Mouse (Mus musculus) hindbrain, embryonic 13.5 days (tissue): Measurements from ENCODE around the gene Hoxd4. TPM values are rescaled to one million over a fixed set of nuclear protein-coding genes. Genes with fewer than 3 reads are reported as not detected.

Source experiments
- ATAC-seq: fragments of 200-750 bp; cut with Nextera tagmentation; 2 replicates; pipeline ENCODE4 v1.8.0; 2017; ENCODE audit warnings: moderate TSS enrichment; ENCODE audit not compliant: low FRiP score
- H3K27ac ChIP-seq: fragments of 300-500 bp; sonication (generic); 2 replicates; pipeline ENCODE4 v1.5.1; 2015; ENCODE audit warnings: inconsistent platforms, mild to moderate bottlenecking, moderate library complexity
- H3K27me3 ChIP-seq: fragments of 300-500 bp; sonication (generic); 2 replicates; pipeline ENCODE4 v1.6.1; 2015; ENCODE audit warnings: mild to moderate bottlenecking, inconsistent platforms
- H3K36me3 ChIP-seq: fragments of 300-500 bp; sonication (generic); 2 replicates; pipeline ENCODE4 v1.6.1; 2015; ENCODE audit warnings: mild to moderate bottlenecking, inconsistent platforms
- H3K4me1 ChIP-seq: fragments of 300-500 bp; sonication (generic); replicated peaks from 2 replicates; pipeline ENCODE4 v1.6.1; 2015; ENCODE audit warnings: inconsistent platforms
- H3K4me2 ChIP-seq: fragments of 300-500 bp; sonication (generic); 2 replicates; pipeline ENCODE4 v1.6.1; 2015; ENCODE audit warnings: inconsistent platforms, mild to moderate bottlenecking, moderate library complexity
- H3K4me3 ChIP-seq: fragments of 300-500 bp; sonication (generic); 2 replicates; pipeline ENCODE4 v1.5.1; 2015; ENCODE audit warnings: mild to moderate bottlenecking, inconsistent platforms
- H3K9ac ChIP-seq: fragments of 300-500 bp; sonication (generic); 2 replicates; pipeline ENCODE4 v1.6.1; 2015; ENCODE audit warnings: mild to moderate bottlenecking, inconsistent platforms
- H3K9me3 ChIP-seq: fragments of 300-500 bp; sonication (generic); 2 replicates; pipeline ENCODE4 v1.6.1; 2016; ENCODE audit warnings: inconsistent platforms
- WGBS: fragments of 180-500 bp; shearing (Covaris S2); methylation state at CpG from one replicate; pipeline ENCODE4 v1.1.7; 2015; 5-methylcytosine and 5-hydroxymethylcytosine counted together
- polyA plus RNA-seq: library from polyadenylated mRNA; unstranded; fragments of >200 nt; fragmentation: Nextera tagmentation; extraction: Ambion mirVana; gene quantifications from 2 replicates; pipeline ENCODE4 v1.2.1, GENCODE M21; 2015

Gene Hoxd4
- polyA plus RNA-seq, 1 experiment from 2014 or later, result 4.2 TPM

GRCm38 (mm10) chr2:74738623-74739475, 27.1 kb downstream of the Hoxd4 start:
- under 1% methylated on average over 20 of the region's 20 CpGs for WGBS
- peak overlapping the region; percentile 96 for H3K9ac ChIP-seq
- H3K4me3 ChIP-seq, result peak overlapping the region; percentile 51

DNA sequence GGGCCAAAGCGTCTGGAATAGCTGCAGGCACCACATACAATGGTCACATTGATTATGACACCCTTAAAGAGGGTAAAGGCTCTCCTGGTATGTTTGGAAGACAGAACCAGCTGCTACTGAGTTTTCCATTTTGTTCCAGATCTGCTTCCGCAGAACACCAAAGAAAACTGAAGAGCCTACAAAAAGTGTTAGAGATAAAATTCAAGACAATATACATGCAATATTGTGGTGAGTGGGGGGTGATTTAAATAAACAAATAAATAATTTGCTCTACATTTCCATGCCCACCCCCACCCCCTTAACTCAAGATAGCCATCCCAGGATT, 27.7 kb downstream of the Hoxd4 start:
- Histone ChIP-seq H3K4me3 (peak overlapping the region; percentile 51), H3K9me3 (no peaks in the 10 kb centered on the region), H3K4me1 (peaks cover 41% of the 10 kb centered on the region), H3K27me3 (peaks cover 88% of the 10 kb centered on the region), H3K36me3 (peaks cover 10% of the 10 kb centered on the region; the same call in 1 of the 2 replicates), H3K27ac (peak overlapping the region; percentile 99), H3K4me2 (peak overlapping the region; percentile 83), H3K9ac (peak overlapping the region; percentile 96)
- WGBS, result 7% methylated on average over 2 of the region's 2 CpGs
- no peak for ATAC-seq

More at GRCm38 (mm10) chr2:74738623-74739475, 27.1 kb downstream of the Hoxd4 start:
- Histone ChIP-seq H3K9me3 (no peaks in the 10 kb centered on the region), H3K27me3 (peaks cover 86% of the 10 kb centered on the region), H3K4me1 (peaks cover 37% of the 10 kb centered on the region), H3K36me3 (0 out of 2 replicates have a peak, but pooled peaks cover 4% of the 10 kb centered on the region), H3K27ac (peak overlapping the region; percentile 99), H3K4me2 (peak overlapping the region; percentile 83)
- no peak for ATAC-seq

DNA sequence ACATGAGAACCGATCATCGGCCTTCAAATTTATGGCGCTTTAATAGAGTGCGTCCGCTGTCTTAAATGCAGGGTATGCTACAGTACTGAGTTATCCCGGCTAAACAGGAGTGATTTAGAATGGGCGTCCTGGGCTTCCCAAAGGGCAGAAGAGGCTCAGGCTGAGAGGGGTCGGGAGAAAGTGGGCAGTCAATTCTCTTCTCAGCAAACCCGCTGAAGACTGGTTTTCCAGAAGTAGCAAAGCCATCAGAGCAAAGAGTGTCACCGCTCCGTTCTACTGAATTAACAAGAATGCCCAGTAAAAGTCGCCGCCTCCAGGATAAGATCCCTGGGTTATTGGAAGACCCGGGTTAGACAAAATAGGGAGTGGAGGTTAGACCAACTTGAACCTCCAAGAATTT, 28.1 kb downstream of the Hoxd4 start:
- H3K36me3 ChIP-seq, result peaks cover 10% of the 10 kb centered on the region; the same call in 1 of the 2 replicates
- ATAC-seq, result no peak
- WGBS, result 3% methylated on average over 14 of the region's 14 CpGs
- H3K27ac ChIP-seq, result peak overlapping the region; percentile 99
- peaks cover 88% of the 10 kb centered on the region for H3K27me3 ChIP-seq
- H3K4me3 ChIP-seq, result peak overlapping the region; percentile 51
- H3K4me1 ChIP-seq, result peaks cover 42% of the 10 kb centered on the region
- peak overlapping the region; percentile 96 for H3K9ac ChIP-seq
- H3K9me3 ChIP-seq, result no peaks in the 10 kb centered on the region
- H3K4me2 ChIP-seq, result peak overlapping the region; percentile 83

- Histone ChIP-seq H3K9me3 (no peaks in the 10 kb centered on the region), H3K27ac (peak overlapping the region; percentile 99), H3K4me3 (peak overlapping the region; percentile 51), H3K27me3 (peaks cover 89% of the 10 kb centered on the region), H3K36me3 (peaks cover 10% of the 10 kb centered on the region; the same call in 1 of the 2 replicates), H3K4me1 (peaks cover 42% of the 10 kb centered on the region), H3K4me2 (peak overlapping the region; percentile 83), H3K9ac (peak overlapping the region; percentile 96)
- WGBS, result under 1% methylated on average over 43 of the region's 43 CpGs
- no peak for ATAC-seq
Measured at GRCm38 (mm10) chr2:74740311-74741091, 28.8 kb downstream of the Hoxd4 start.

GRCm38 (mm10) chr2:74741252-74741978, 29.7 kb downstream of the Hoxd4 start:
- Histone ChIP-seq H3K4me3 (peak overlapping the region; percentile 8; the same call in 1 of the 2 replicates), H3K4me2 (peak overlapping the region; percentile 83), H3K9me3 (no peaks in the 10 kb centered on the region), H3K27ac (peak overlapping the region; percentile 99), H3K27me3 (peaks cover 89% of the 10 kb centered on the region), H3K36me3 (peaks cover 11% of the 10 kb centered on the region), H3K4me1 (peaks cover 48% of the 10 kb centered on the region), H3K9ac (peak overlapping the region; percentile 60)
- no peak for ATAC-seq
- WGBS, result 19% methylated on average over 2 of the region's 3 CpGs

- Histone ChIP-seq H3K9me3 (no peaks in the 10 kb centered on the region), H3K27me3 (peaks cover 94% of the 10 kb centered on the region), H3K9ac (peak overlapping the region; percentile 60), H3K4me2 (peak overlapping the region; percentile 83), H3K36me3 (peaks cover 17% of the 10 kb centered on the region), H3K4me1 (peaks cover 53% of the 10 kb centered on the region), H3K27ac (peak overlapping the region; percentile 99), H3K4me3 (peak overlapping the region; percentile 8; the same call in 1 of the 2 replicates)
- no peak for ATAC-seq
Measured at GRCm38 (mm10) chr2:74741979-74742277, 30.2 kb downstream of the Hoxd4 start.

DNA sequence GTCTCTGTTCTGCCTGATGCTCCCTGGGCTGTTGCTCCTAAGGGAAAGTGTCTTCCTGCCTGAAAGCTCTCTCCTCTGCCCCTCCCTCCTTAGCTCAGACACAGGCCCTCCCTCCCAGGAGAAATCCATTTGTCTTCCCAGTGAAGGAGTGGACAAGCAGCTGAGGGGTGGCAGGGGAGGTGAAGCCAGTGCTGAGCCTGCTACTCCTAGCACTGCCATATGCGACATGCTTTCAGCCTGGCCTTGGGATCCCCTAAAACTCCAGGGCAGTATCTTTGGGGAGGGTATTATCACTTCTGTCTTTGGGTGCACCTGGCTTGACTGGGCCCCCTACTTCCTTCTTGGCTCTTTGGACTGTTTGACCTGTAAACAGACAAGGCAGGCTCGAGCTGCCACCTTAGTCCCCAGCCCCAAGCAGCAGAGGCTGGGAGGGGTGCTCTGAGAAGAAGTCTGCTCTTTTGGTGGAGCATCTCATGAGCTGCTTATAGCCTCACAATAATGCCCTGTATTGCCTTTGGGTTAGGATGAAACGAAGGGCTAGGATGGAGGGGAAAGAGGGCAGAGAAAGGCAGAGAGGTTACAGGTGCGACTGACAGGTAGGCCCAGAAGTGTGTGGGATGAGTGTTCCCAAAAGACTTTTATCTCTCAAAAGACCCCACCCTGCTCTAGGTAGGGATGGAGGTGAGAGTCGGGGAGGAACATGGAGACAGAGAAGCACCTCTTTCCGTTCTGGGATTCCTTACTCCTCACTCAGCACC, 34.0 kb downstream of the Hoxd4 start:
- no peak for ATAC-seq
- peak overlapping the region; percentile 50 for H3K4me3 ChIP-seq
- H3K27ac ChIP-seq, result peak overlapping the region; percentile 98

DNA sequence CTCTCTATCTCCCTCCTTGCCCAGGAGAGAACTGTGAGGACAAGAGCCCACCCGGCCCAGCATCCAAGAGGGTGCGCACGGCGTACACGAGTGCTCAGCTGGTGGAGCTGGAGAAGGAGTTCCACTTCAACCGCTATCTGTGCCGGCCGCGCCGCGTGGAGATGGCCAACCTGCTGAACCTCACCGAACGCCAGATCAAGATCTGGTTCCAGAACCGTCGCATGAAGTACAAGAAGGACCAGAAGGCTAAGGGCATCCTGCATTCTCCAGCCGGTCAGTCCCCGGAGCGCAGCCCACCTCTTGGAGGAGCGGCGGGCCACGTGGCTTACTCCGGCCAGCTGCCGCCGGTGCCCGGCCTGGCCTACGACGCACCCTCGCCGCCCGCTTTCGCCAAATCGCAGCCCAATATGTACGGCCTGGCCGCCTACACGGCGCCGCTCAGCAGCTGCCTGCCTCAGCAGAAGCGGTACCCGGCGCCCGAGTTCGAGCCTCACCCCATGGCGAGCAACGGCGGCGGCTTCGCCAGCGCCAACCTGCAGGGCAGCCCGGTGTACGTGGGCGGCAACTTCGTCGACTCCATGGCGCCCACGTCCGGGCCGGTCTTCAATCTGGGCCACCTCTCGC, 34.7 kb downstream of the Hoxd4 start:
- WGBS, result under 1% methylated on average over 58 of the region's 58 CpGs
- Histone ChIP-seq H3K4me2 (peak overlapping the region; percentile 71), H3K4me1 (peaks cover 65% of the 10 kb centered on the region), H3K27ac (peak overlapping the region; percentile 98), H3K36me3 (peaks cover 15% of the 10 kb centered on the region), H3K4me3 (peak overlapping the region; percentile 50), H3K27me3 (peaks cover 76% of the 10 kb centered on the region), H3K9ac (peak overlapping the region; percentile 94), H3K9me3 (no peaks in the 10 kb centered on the region)
- no peak for ATAC-seq

More for the DNA sequence above, 34.0 kb downstream of the Hoxd4 start:
- WGBS, result 2% methylated on average over 6 of the region's 6 CpGs
- Histone ChIP-seq H3K36me3 (peaks cover 15% of the 10 kb centered on the region), H3K9ac (peak overlapping the region; percentile 94), H3K4me2 (peak overlapping the region; percentile 71), H3K9me3 (no peaks in the 10 kb centered on the region), H3K27me3 (peaks cover 74% of the 10 kb centered on the region), H3K4me1 (peaks cover 62% of the 10 kb centered on the region)

- peak overlapping the region; percentile 98 for H3K27ac ChIP-seq
- H3K36me3 ChIP-seq, result peaks cover 15% of the 10 kb centered on the region
- H3K9me3 ChIP-seq, result no peaks in the 10 kb centered on the region
- peaks cover 76% of the 10 kb centered on the region for H3K27me3 ChIP-seq
- H3K4me3 ChIP-seq, result peak overlapping the region; percentile 50
- peak overlapping the region; percentile 94 for H3K9ac ChIP-seq
- H3K4me2 ChIP-seq, result peak overlapping the region; percentile 71
- no peak for ATAC-seq
- H3K4me1 ChIP-seq, result peaks cover 65% of the 10 kb centered on the region
- under 1% methylated on average over 24 of the region's 24 CpGs for WGBS
Measured at GRCm38 (mm10) chr2:74747006-74747405, 35.3 kb downstream of the Hoxd4 start.

GRCm38 (mm10) chr2:74747661-74748141, 36.0 kb downstream of the Hoxd4 start:
- Histone ChIP-seq H3K9me3 (no peaks in the 10 kb centered on the region), H3K4me2 (peak overlapping the region; percentile 71), H3K27ac (peak overlapping the region; percentile 98), H3K9ac (peak overlapping the region; percentile 94), H3K27me3 (peaks cover 73% of the 10 kb centered on the region), H3K36me3 (peaks cover 15% of the 10 kb centered on the region), H3K4me1 (peaks cover 71% of the 10 kb centered on the region), H3K4me3 (peak overlapping the region; percentile 50)
- 1% methylated on average over 11 of the region's 11 CpGs for WGBS
- no peak for ATAC-seq

DNA sequence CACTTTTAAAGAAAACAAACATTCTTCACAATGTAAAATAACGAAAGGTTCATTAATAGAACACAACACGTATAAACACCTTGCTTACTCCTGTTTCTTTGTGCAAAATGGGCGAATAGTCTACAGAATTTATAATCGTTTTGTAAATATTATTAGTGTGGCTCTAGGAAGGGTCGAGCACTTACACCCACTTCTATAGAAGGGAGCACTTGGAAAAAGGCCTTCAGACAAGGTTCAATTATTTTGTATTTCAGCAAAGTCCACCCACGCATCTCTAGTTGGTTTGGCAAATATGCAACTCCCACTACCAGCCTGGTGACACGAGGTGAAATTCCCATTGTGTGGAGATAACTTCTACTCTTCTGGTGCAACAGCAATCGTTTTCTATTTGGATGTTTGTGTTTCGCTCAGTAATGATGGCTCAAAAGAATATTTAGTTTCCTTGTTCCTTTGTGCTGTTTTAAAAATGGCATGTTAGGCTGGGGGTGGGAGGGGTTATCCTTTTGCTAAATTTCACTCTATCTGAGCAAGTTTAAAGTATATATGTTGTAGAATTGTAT, 36.8 kb downstream of the Hoxd4 start:
- H3K27ac ChIP-seq, result peak overlapping the region; percentile 98
- peaks cover 15% of the 10 kb centered on the region for H3K36me3 ChIP-seq
- ATAC-seq, result no peak
- peaks cover 75% of the 10 kb centered on the region for H3K27me3 ChIP-seq
- H3K9ac ChIP-seq, result peak overlapping the region; percentile 94
- peak overlapping the region; percentile 71 for H3K4me2 ChIP-seq
- peaks cover 79% of the 10 kb centered on the region for H3K4me1 ChIP-seq
- WGBS, result 3% methylated on average over 9 of the region's 9 CpGs
- H3K4me3 ChIP-seq, result peak overlapping the region; percentile 50
- H3K9me3 ChIP-seq, result no peaks in the 10 kb centered on the region
